Mouse (Mus musculus) layer of hippocampus, adult 2 months (tissue): ENCODE data around the gene Trex1. TPM values are rescaled to one million over a fixed set of nuclear protein-coding genes. Genes with fewer than 3 reads are reported as not detected.

Experiments
- DNase-seq, 2 experiments: peaks; one replicate each; pipeline ENCODE4 v3.0.0; 2022; ENCODE audit warnings: low spot score in 2 of 2
- H3K27ac ChIP-seq: fragments of 200-600 bp; 2 replicates; pipeline ENCODE4 v1.8.1; 2022
- H3K4me3 ChIP-seq: fragments of 200-600 bp; 2 replicates; pipeline ENCODE4 v1.8.1; 2022; ENCODE audit warnings: mild to moderate bottlenecking
- CTCF ChIP-seq: fragments of 200-600 bp; conservative IDR thresholded peaks from 2 replicates; pipeline ENCODE4 v1.8.1; 2022; ENCODE audit warnings: antibody characterized with exemption, mild to moderate bottlenecking, moderate library complexity
- total RNA-seq, 2 experiments: library from RNA; stranded (reverse); gene quantifications; 2 replicates each; pipeline ENCODE4 v1.2.3; 2021

Gene Trex1
- total RNA-seq, 2 experiments from 2014 or later, result 12.9 to 15.4 TPM

- no peak overlapping the region for H3K4me3 ChIP-seq
- DNase-seq, result no peak
- no peak for TF ChIP-seq CTCF
- H3K27ac ChIP-seq, result no peak overlapping the region
Measured at GRCm38 (mm10) chr9:109053851-109054250, 5.7 kb downstream of the Trex1 start.

DNA sequence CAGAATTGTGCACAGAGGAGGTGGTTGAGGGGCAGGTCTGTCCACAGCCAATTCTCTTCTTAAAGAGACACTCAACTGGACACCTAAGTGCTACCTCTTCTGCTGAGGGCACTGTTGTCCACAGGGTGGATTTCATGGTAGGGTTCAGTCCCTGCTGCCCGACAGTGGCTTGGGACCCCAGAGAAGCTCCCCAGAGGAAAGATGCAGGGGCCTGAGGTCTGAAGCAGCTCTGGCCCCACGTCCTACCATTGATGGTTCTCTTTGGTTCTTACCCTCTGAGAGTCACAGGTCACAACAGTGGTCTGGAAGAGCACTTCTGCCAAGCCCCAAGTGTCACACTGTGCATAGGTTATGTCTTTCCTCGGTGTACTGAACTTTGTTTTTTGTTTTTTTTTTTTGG lies 6.2 kb downstream of the Trex1 start:
- no peak overlapping the region for H3K4me3 ChIP-seq
- no peak for TF ChIP-seq CTCF
- no peak for DNase-seq
- H3K27ac ChIP-seq, result no peak overlapping the region

GRCm38 (mm10) chr9:109052490-109053260 lies 6.9 kb downstream of the Trex1 start:
- Histone ChIP-seq H3K27ac (no peak overlapping the region), H3K4me3 (no peak overlapping the region)
- TF ChIP-seq CTCF, result no peak
- DNase-seq, result no peak

DNA sequence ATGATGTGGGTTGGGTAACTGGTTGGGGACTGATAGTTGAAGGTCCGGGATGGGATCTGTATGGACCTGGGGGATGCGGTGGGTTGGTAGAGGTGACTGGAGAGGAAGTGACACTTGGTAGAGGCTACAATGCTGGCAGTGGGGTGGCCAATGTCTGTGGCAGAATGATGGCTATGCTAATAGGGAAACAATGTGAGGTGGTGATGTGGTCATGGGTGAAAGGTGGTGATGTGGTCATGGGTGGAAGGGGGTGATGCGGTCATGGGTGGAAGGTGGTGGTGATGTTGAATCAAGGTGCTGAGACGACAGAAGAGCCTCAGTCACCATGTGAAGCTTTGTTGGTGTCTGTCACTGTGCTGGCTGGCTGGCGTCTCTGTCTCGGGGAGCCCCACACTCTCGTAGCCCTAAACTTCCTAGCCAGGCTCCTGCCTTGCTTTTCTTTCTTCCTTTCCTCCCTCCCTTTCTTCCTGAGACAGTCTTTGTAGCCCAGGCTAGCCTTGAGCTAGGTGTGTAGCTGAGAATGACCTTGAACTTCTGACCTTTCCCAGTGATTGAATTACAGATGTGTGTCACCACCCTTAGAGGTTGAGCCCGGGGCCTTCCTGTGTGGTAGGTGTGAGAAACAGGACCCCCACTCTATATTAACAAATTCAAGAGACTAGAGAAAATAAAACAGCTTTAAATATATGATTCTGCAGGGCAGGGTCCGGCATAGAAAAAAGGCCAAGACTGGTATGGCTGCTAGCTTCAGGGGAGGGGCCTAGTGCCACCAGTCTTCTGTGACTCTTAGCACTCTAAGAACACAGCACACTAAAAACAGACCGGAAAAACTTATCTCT lies 7.7 kb downstream of the Trex1 start:
- TF ChIP-seq CTCF, result no peak
- DNase-seq, result no peak
- H3K27ac ChIP-seq, result no peak overlapping the region
- H3K4me3 ChIP-seq, result no peak overlapping the region

- Histone ChIP-seq H3K4me3 (no peak overlapping the region), H3K27ac (no peak overlapping the region)
- TF ChIP-seq CTCF, result no peak
- DNase-seq, result no peak
Measured at GRCm38 (mm10) chr9:109051011-109051501, 8.5 kb downstream of the Trex1 start.

- DNase-seq, result no peak
- TF ChIP-seq CTCF, result no peak
- Histone ChIP-seq H3K4me3 (no peak overlapping the region), H3K27ac (no peak overlapping the region)
Measured at GRCm38 (mm10) chr9:109050674-109050997, 8.9 kb downstream of the Trex1 start.

GRCm38 (mm10) chr9:109049996-109050673 lies 9.4 kb downstream of the Trex1 start:
- no peak overlapping the region for H3K4me3 ChIP-seq
- DNase-seq, result no peak
- no peak for TF ChIP-seq CTCF
- no peak overlapping the region for H3K27ac ChIP-seq

DNA sequence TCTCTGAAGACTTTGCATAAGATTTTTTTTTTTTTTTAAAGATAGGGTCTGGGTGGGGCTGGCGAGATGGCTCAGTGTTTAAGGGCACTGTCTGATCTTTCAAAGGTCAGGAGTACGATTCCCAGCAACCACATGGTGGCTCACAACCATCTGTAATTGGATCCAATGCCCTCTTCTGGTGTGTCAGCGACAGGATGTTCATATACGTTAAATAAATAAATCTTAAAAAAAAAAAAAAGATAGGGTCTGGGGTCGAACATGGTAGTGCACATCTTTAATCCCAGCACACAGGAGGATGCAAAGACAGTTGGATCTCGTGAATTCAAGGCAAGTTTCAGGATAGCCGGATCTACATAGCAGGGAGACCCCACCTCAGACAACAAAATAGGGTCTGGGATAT lies 10.2 kb downstream of the Trex1 start:
- H3K4me3 ChIP-seq, result no peak overlapping the region
- H3K27ac ChIP-seq, result no peak overlapping the region
- TF ChIP-seq CTCF, result no peak
- no peak for DNase-seq

- TF ChIP-seq CTCF, result peak; percentile 79
- no peak overlapping the region for H3K4me3 ChIP-seq
- no peak for DNase-seq
- H3K27ac ChIP-seq, result no peak overlapping the region
Measured at GRCm38 (mm10) chr9:109046306-109046705, 13.2 kb downstream of the Trex1 start.

GRCm38 (mm10) chr9:109041351-109041750 lies 18.2 kb downstream of the Trex1 start:
- Histone ChIP-seq H3K4me3 (no peak overlapping the region), H3K27ac (no peak overlapping the region)
- no peak for TF ChIP-seq CTCF
- no peak for DNase-seq

GRCm38 (mm10) chr9:109040906-109041305 lies 18.6 kb downstream of the Trex1 start:
- DNase-seq, result no peak
- TF ChIP-seq CTCF, result no peak
- Histone ChIP-seq H3K4me3 (no peak overlapping the region), H3K27ac (no peak overlapping the region)

- DNase-seq, result no peak
- no peak overlapping the region for H3K4me3 ChIP-seq
- no peak overlapping the region for H3K27ac ChIP-seq
- TF ChIP-seq CTCF, result no peak
Measured at GRCm38 (mm10) chr9:109040216-109040615, 19.3 kb downstream of the Trex1 start.

GRCm38 (mm10) chr9:109039681-109040080 lies 19.9 kb downstream of the Trex1 start:
- Histone ChIP-seq H3K27ac (no peak overlapping the region), H3K4me3 (no peak overlapping the region)
- no peak for TF ChIP-seq CTCF
- no peak for DNase-seq
